Mouse (Mus musculus) heart, adult 11 months (tissue): ENCODE results near the gene Adam19.

Experiments used
- DNase-seq: peaks from one replicate; pipeline ENCODE4 v3.0.0; 2022

The Adam19 gene

GRCm38 (mm10) chr11:46054911-46055895 lies 589 bp upstream of the Adam19 start:
- peak; percentile 88 for DNase-seq

DNA sequence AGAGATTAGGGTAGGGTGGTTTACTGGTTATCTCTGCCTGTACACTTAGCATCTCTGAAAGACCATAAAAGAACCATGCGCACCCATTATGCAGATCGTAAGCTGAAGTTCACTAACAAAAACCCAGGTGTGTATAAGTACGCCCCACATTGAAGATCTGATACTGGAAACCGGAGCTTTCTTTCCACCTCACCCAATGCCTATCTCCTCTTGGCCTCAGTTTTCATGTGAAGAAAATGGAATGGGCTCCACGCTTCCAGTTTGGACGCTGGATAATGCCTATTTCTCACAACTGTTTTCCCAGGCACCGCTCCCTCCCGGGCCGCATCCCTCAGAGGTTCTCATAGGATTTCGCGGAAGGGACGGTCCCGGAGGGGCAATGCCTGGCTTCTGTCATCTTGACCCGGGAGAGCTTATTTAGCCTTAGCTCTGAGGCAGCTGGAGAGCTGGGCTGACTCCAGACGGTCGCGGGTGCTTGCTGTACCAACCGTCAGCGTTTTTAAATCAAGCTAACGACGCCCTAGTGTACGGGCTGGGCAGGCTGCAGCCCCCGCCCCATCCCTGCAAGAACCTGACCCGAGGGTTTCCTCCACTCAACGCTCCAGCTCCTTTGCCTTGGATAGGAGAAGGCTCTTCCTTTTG lies 1.1 kb downstream of the Adam19 start:
- peak; percentile 96 for DNase-seq

DNA sequence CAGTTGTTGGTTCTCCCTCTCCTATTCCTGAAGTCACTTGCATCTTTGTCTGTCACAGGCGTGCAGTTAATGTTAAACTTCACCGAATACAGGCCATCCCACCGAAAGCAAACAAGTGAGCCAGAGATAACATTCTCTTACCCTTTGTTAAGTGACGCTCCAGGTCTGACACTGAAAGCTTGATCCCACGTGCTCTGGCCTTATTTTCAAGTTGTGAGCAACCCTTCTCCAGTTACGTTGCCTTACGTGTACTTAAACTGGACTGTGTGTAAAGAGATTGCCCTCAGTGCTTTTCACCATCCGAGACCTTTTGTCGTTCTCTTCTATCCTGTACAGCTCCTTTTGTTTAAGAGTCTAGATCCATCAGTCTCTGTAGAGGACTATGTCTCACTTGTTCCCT lies 2.2 kb downstream of the Adam19 start:
- DNase-seq, result peak; percentile 89

DNA sequence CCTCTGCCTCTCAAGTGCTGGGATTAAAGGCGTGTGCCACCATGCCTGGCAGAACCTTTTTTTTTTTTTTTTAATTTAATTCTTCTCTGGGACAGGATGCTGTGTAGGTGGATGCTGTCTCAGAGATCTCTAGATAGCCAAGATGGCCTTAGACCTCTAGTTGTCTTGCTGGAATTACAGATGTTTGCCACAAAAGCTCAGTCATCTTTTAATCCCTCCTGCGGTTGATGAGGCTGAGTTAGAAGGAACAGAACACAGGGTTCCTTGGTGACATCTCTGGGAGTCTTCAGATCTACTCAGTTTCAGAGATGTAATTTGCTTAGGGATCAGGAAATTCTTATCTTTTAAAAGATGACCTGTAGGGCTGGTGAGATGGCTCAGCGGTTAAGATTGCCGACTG lies 3.1 kb downstream of the Adam19 start:
- DNase-seq, result no peak

DNA sequence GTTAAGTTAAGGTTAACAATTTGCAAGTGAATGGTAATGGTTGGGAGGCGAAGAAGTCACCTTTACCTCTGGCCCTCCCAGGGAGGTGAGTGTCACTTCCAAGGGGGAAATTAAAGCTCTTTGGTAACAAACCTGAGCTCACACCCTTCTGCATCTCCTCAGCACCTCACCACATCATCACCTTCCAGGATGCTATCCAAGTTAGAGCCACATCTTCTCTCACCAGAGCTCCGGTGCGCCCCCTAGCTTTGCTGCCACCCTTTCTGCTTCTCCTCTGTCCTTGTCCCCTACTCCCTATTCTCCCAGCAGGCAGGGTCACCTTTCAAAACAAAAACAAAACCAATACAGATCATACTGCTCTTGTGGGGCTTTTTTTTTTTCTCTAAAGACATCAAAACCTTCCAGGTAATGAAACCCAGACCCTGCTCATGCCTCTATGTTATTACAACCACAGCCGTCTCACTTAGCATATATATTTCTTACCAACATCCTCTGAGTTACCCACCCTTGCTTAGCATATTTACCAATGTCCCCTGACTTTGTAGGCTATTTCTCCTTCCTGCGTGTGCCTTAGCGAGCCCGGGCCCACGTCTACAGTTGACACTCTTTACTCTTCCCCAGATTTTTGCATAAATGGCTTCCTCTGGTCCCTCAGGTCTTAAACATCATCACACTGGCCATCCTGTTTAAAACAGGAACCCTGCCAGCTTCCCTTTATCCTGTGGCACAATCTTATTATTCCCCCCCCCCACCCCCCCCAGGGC lies 4.3 kb downstream of the Adam19 start:
- peak; percentile 87 for DNase-seq

GRCm38 (mm10) chr11:46060651-46061020 lies 4.8 kb downstream of the Adam19 start:
- peak; percentile 84 for DNase-seq

DNA sequence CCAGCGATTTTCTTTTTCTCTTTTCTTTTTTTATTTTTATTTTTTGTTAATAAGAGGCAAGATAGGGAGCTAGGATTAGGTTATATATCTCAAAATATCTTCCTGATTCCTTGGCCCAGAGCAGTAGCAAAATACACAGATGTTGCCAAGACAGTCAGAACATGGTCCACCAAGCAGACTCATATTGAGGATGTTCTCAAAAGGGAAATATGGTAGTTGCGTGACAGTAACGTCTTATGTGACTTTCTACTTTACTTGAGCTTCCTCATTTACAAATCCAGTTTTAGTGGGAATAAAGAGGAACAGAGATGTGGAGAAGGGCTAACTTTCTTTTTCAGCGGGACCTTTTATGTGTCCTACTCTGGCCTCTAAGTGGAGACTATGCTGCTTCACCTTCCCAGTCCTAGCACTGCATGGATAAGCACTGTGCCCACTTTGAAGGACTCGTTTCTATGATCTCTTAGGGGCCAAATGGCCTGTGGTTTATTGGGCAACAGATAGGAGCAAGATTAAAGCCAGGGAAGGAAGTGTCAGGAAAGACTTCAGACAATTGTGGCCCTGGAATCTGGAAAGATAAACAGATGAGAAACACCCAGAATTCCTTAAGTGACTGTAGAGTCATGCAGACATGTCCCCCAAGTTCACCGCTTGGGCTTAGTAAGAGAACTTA lies 6.1 kb downstream of the Adam19 start:
- peak; percentile 88 for DNase-seq

DNA sequence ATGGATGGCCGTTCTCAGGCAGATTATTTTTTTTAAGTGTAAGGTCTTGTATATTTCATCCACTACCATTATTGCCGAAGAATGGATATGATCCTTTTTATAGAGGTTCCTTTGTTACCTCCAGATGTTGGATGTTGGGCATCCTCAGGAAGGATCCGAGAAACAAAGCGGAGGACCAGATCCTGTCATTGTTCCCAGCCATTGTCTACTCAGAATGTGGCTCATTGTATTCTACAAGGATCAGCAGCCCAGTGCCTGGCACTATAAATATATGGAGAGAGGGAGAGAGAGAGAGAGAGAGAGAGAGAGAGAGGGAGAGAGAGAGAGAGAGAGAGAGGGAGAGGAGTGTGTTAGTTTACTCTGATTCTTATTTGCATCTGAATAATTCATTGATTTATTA lies 6.8 kb downstream of the Adam19 start:
- DNase-seq, result peak; percentile 66

GRCm38 (mm10) chr11:46062993-46063731 lies 7.4 kb downstream of the Adam19 start:
- DNase-seq, result peak; percentile 99

- peak; percentile 97 for DNase-seq
Observed at GRCm38 (mm10) chr11:46064767-46065166, 9.0 kb downstream of the Adam19 start.

DNA sequence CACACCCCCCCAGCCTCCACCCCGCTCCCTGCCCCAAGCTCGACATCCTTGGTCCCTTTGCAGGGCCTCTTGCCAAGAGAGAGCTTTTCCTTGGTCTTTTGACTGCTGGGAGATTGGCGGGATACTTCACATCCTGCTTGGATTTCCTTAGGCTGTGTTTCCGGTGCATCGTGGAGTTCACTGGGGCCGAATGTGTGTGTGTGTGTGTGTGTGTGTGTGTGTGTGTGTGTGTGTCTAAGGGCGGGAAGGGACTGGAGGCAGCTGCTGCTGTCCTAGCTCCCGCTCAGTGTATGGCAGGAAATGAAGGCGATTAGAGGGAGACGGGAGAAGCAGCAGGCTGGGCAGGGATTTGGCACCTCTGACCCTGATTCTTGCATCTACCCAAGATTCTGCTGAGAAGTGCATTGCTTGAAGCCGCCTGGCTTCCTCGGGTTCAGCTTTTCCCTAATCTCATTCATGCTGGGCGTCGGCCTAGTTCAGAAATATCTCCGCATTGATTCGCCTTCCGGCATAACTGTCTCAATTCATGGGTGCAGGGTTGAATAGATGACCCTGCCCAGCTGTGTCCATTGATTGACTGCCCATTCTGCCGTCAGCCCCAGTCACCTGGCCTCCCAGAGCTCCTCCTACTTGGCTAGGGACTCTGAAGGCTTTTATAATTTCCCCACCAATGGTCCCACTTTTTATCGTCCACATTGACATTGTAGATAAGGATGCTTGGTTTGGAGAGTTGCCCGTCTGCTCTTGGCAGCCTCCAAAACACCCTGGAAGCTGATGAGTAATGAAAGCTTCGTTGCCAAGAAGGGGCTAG lies 9.6 kb downstream of the Adam19 start:
- peak; percentile 99 for DNase-seq

DNA sequence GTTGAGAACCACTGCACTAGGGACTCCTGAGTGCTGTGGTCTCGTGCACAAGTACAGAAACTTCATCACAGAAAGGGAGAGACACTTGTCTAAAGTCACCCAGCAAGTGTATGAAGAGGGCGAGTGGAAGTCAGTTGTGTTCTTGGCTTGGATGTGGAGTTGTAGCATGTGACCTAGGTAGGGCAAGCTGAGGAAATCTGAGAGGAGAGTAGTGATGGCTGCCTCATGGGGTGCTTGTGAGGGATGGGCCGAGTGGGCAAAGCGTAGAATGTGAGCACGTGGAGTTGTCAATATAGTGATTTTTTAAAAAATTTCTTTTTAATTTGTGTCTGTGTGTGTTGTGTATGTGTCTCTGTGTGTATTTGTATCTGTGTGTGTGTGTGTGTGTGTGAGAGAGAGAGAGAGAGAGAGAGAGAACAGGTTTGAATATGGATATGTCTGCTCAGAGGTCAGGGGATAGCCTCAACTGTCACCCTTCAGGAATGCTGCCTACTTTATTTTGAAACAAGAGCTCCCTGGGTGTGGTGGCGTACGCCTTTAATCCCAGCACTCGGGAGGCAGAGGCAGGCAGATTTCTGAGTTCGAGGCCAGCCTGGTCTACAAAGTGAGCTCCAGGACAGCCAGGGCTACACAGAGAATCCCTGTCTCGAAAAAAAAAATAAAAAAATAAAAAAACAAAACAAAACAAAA lies 11.7 kb downstream of the Adam19 start:
- DNase-seq, result no peak

- DNase-seq, result peak; percentile 98
Observed at GRCm38 (mm10) chr11:46068756-46069407, 13.1 kb downstream of the Adam19 start.

GRCm38 (mm10) chr11:46069408-46070003 lies 13.7 kb downstream of the Adam19 start:
- peak; percentile 98 for DNase-seq

DNA sequence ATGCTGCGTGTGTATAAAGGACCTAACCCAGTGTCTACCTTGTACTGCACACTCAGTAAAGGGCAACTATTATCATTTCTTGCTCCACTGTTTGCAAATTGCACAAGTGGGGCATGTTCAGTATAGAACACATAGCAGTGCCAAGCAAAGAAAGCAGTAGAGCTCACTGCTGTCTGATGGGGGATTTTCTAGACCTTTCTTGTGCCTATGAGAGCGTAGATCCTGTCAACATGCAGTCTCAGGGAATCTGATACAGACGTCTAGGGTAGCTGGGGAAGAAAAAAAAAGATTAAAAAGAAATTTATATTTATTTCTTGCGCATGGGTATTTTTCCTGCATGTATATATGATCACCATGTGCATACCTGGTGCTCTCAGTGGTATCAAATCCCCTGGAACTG lies 14.4 kb downstream of the Adam19 start:
- DNase-seq, result no peak

DNA sequence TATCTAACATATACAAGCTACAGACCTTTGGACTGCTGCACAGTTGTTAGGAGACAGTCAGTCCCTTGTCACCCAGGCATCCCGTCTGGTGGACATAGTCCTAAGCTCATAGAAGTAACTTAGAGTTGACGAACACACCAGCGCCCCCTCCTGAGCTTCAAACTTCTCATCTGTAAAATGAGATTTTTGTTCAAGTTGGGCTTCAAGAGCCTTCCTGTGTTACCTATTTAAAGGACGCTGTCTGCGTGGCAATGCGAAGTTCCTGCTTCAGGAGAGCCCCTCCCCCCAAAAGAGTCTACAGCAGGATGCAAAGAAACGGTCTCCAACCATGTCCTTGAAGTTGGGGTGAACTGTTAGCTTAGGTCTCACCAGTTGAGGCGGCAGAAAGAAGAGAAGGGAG lies 15.0 kb downstream of the Adam19 start:
- no peak for DNase-seq

- DNase-seq, result peak; percentile 89
Observed at GRCm38 (mm10) chr11:46072466-46073060, 16.8 kb downstream of the Adam19 start.

DNA sequence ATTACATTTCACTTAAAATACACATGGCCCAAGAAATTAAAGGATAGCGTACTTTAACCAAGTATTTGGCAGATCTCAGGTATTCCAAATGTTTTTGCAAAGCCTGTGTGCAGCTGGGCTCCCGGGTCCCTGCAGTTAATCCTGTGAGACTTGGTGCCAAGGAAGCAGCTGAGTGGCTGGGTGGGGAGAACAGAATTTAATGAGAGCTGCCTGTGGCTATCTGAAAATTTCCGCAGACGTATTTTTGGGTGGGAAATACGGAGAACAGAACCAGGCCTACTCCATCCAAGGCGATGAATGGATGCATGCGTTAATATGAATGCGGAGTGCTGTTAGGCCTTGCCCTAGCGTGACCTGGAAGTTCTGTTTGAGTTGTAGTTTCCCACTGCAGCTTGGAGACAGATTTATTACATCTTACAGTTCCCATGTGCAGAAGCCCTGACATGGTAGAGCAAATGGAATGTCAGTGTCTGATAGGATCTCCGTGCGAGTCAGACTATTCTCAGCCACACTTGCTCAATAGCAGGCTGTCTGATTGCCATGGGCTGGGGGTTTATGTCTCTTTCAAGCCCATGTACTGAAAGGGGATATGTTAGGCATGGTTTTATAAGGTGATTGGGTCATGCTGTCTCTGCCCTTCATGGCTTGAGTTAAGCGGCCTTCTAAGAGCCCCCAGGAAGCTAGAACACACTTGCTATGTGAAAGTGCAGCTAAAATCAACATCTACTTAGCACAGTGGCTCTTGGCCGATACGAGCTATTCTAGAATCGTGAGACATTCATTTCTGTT lies 17.5 kb downstream of the Adam19 start:
- peak; percentile 97 for DNase-seq
